Comparison of ENCODE assay signal across 7 mouse cellular contexts in the genomic region with DNA sequence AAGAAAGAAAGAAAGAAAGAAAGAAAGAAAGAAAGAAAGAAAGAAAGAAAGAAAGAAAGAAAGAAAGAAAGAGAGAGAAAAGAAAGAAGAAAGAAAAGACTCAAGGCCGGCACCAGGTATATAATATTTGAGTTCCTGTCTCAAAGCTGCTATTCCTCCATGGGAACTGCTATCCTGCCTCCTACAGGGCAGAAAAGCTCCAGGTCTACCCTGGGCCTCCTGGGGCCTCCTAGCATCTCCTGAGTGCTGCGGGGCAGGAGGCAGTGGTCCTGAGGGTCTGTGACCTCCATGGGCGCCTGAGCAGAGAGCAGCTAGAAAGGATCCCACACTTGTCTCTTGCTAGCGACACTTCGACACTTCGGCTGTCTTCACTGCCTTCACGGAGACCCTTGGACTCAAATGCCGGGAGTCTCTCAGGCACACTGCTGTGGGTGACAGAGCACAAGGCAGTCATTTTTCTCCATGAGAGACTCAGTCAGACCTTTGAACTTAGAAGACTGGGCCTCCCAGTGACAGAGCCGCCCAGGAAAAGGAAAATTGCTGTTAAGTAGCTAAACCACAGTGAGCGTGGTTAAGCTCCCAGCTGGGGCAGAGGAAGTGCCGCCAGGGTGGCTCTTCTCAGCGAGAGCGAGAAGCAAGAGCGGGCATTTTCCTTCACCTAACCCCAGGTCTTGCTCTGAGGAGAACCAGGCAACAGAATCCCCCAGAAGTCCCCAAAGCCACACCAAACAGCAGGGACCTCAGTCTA. TPM values are rescaled to one million over a fixed set of nuclear protein-coding genes. Genes with fewer than 3 reads are reported as not detected.
DNase-seq lines count a peak whose midpoint lies in the region; ATAC-seq lines count a peak whose summit lies in the region.

No protein-coding gene starts in this region.

- no peak for ATAC-seq in neural tube, embryonic 12.5 days (ENCODE audit: low FRiP score, low read depth)
- peak; percentile 68 for ATAC-seq in megakaryocyte progenitor cell, adult 5-6 weeks (replicated peaks; ENCODE audit: poor library complexity)
- ATAC-seq in frontal cortex, adult (ENCODE audit: low TSS enrichment): no peak

- H3K4me1 ChIP-seq in neural tube, embryonic 12.5 days: peaks cover 69% of the 10 kb centered on the region

- H3K9me3 ChIP-seq in neural tube, embryonic 12.5 days: no peaks in the 10 kb centered on the region

- no peak overlapping the region for H3K4me3 ChIP-seq in neural tube, embryonic 12.5 days

- 0 out of 2 replicates have a peak overlapping the region, but pooled peaks have one; percentile 21 for H3K9ac ChIP-seq in neural tube, embryonic 12.5 days

- no peaks in the 10 kb centered on the region for H3K36me3 ChIP-seq in neural tube, embryonic 12.5 days

- 0 out of 2 replicates have a peak overlapping the region, but pooled peaks have one; percentile 9 for H3K4me2 ChIP-seq in neural tube, embryonic 12.5 days (replicated peaks)

- H3K27me3 ChIP-seq in neural tube, embryonic 12.5 days (replicated peaks): 0 out of 2 replicates have a peak, but pooled peaks cover 4% of the 10 kb centered on the region

- no peak for DNase-seq in neural tube, embryonic 10.5 days (ENCODE audit: extremely low spot score, low spot score)
- peak; percentile 82 for DNase-seq in induced T-regulatory cell, adult 2 months (ENCODE audit: low read depth)
- DNase-seq in embryo, embryonic 10 days (ENCODE audit: low spot score): no peak
- no peak for DNase-seq in layer of hippocampus, postnatal 10 days (ENCODE audit: low spot score in 2 of 2)

- 54% methylated on average over 14 of the region's 14 CpGs for WGBS in neural tube, embryonic 12.5 days

- H3K27ac ChIP-seq in neural tube, embryonic 12.5 days: no peak overlapping the region

RNA-seq across cellular contexts. Expression of gene Grin2c, which starts 35.7 kb away (rescaled TPM):
- 0.96 and 1.0 TPM in 2 replicates for polyA plus RNA-seq in neural tube, embryonic 12.5 days (2016; fragmentation: Nextera tagmentation; extraction: Ambion mirVana)
- not detected in 2 replicates for total RNA-seq in megakaryocyte progenitor cell, adult 5-6 weeks (2015)
- total RNA-seq in megakaryocyte progenitor cell, adult 5-6 weeks (2017): not detected in 2 replicates
- 10 to 100 TPM; 28.6 to 31.9 TPM for total RNA-seq in layer of hippocampus, postnatal 10 days (2021)

RNA-seq across cellular contexts. Expression of gene Nat9, which starts 43.7 kb away (rescaled TPM):
- 19.7 and 20.3 TPM in 2 replicates for polyA plus RNA-seq in neural tube, embryonic 12.5 days (2016; fragmentation: Nextera tagmentation; extraction: Ambion mirVana)
- 17.4 and 17.8 TPM in 2 replicates for total RNA-seq in megakaryocyte progenitor cell, adult 5-6 weeks (2015)
- 20.2 and 25.5 TPM in 2 replicates for total RNA-seq in megakaryocyte progenitor cell, adult 5-6 weeks (2017)
- 10 to 100 TPM; 15.8 to 17.6 TPM for total RNA-seq in layer of hippocampus, postnatal 10 days (2021)

RNA-seq across cellular contexts. Expression of gene Tmem104, which starts 44.1 kb away (rescaled TPM):
- polyA plus RNA-seq in neural tube, embryonic 12.5 days (2016; fragmentation: Nextera tagmentation; extraction: Ambion mirVana): 8.6 and 9.7 TPM in 2 replicates
- total RNA-seq in megakaryocyte progenitor cell, adult 5-6 weeks (2015): 7.8 and 8.3 TPM in 2 replicates
- 2.4 and 8.2 TPM in 2 replicates for total RNA-seq in megakaryocyte progenitor cell, adult 5-6 weeks (2017)
- total RNA-seq in layer of hippocampus, postnatal 10 days (2021): 10 to 100 TPM; 15.1 to 20.2 TPM

RNA-seq across cellular contexts. Expression of gene Fdxr, which starts 45.5 kb away (rescaled TPM):
- 16.4 and 18.9 TPM in 2 replicates for polyA plus RNA-seq in neural tube, embryonic 12.5 days (2016; fragmentation: Nextera tagmentation; extraction: Ambion mirVana)
- 9.1 and 9.8 TPM in 2 replicates for total RNA-seq in megakaryocyte progenitor cell, adult 5-6 weeks (2015)
- total RNA-seq in megakaryocyte progenitor cell, adult 5-6 weeks (2017): 14.2 and 19.1 TPM in 2 replicates
- total RNA-seq in layer of hippocampus, postnatal 10 days (2021): 10 to 100 TPM; 22.5 to 23.0 TPM

Comparison
In these comparisons a context has a peak if more than half of its experiments do, and no peak if none do; other contexts are left out.
1. RNA of gene Grin2c, which starts 35.7 kb away (total RNA-seq): 28.6 to 31.9 TPM in layer of hippocampus, postnatal 10 days; not detected in megakaryocyte progenitor cell, adult 5-6 weeks; every median in the first group is over 10 times any median in the second.